Mouse (Mus musculus) fat pad, adult 2 months (tissue): Measurements from ENCODE around the gene Hsf4.

Experiments used
- DNase-seq: peaks from one replicate; pipeline ENCODE4 v3.0.0-alpha.2; 2011; ENCODE audit warnings: low read depth, low spot score; ENCODE audit errors: extremely low read depth

The Hsf4 gene

DNA sequence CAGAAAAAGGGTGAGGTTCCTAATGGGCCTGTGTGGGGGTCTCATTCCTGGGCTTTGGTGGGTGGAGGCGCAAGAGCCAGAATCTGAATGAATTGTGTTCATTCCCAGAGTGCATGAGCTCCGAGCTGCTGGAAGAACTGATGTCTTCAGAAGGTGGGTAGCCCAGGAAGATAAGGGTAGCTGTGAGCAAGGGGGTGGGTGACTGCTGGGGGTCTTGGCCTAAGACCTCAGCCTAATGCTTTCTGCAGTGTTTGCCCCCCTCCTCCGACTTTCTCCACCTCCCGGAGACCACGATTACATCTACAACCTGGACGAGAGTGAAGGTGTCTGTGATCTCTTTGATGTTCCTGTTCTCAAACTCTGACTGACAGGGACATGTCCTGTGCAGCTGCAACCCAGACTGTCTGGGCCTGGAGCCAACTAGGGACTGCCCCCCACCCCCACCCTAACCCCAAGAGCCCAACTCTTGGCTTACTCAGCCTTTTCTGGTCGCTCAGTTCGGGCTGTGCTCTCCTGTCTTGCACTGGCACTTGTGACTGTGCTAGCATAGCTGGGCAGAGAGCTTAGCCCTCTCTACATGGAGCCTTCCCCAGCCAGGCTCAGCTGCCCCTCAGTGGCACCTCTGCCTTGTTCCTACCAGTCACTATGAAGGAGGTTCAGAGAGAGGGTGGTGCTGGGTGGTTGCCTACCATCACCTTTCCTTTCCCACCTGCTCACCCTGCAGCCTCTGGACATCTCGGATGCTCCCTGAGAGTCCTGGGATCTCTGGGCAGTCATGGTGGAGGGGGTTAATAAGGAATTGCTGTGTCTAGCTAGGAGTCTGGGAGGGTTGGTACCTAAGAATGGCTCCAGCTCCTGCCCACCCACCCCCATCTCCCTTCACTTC is 35.0 kb downstream of the Hsf4 start:
- DNase-seq = no peak

DNA sequence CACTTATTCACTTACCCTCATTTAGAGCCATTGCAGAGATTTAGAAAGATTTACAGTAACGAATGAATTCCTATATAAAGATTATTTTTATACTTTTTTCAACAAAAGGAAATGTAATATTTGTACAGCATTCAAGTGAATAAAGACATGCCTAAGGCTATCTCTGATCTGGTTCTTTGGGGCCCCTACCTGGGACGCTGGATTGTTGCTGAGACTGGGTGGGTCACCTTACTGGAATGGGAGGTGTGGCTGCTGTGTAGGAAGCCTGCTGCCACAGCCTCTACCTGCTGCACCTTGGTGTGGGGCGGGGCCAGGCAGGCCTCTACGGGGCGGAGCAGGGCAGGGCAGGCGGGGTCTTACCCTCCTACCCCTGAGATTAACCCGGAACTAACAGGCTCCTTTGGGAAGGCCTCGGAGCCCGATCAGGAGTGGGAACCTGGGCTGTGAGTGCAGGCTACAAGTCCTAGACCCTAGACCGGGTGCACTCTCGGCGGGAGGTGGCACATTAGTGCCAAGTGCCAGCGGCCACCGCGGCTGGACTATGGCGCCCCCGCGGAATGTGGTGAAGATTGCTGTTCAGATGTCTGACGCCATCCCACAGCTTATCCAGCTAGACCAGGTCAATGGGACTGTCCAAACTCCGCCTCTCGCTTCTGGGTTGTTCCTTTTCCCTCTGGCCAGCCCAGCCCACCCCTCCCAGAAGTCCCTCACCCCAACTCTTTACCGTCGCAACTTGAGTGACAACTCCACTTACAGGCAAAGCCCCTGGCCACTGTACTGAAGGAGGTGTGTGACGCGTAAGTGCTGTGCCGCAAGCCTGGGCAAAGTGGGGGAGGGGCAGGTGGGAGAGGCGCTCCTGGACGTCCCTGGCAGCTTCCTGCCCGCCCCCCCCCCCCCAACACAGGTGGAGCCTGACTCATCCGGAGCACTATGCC is 35.9 kb downstream of the Hsf4 start, which contains the start of gene Elmo3:
TSS of gene Elmo3 (plus strand) at position 391 of the 935 bp plus-strand sequence.
- no peak for DNase-seq

DNA sequence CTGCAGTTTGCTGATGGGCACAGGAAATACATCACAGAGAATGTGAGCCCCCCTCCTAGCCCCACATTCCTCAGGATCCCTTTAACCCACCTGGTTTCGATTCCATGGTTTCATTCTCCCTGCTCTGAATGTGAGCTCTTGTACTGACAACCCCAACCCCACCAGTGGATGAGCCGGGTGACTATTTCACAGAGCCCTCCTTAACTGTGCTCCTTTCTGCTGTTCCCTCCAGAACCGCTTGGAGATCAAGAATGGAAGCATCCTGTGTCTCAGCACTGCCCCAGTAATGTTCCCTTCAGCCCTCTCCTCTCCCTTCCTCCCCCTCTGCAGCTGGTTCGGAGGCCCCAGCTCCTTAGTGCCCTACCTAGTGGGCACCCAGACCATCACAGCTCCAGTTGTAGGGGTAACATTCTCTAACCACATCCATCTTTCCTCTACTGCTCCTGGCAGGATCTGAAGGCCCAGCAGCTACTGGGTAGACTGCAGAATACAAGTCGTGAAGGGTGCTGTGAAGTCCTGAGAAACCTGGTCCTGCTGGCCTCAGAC is 36.6 kb downstream of the Hsf4 start:
- no peak for DNase-seq

DNA sequence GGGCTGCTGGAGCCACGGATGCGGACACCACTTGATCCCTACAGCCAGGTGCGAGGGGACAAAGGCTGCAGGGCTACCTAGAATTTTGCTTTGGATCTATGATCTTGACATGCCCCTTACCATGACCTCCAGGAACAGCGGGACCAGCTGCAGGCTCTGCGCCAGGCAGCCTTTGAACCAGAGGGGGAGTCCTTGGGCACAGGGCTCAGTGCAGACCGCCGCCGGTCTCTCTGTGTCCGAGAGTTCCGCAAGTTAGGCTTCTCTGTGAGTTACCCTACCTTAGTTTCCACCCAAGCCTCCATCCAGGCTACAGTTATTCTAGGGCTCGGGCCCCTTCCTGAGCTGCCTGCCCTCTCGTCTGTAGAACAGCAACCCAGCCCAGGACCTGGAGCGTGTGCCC is 38.1 kb downstream of the Hsf4 start:
- no peak for DNase-seq

DNA sequence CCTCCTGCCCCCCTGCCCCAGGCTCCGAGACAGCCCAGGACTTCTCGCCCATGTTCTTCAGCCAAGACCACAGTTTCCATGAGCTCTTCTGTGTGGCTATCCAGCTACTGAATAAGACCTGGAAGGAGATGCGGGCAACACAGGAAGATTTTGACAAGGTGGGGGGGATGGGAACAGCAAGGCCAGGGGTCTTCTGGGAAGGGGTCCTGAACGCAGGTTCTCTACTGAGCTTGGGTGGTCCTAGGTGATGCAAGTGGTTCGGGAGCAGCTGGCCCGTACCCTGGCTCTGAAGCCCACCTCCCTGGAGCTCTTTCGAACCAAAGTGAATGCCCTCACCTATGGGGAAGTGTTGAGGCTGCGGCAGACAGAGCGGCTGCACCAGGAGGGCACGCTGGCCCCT is 38.8 kb downstream of the Hsf4 start:
- no peak for DNase-seq

DNA sequence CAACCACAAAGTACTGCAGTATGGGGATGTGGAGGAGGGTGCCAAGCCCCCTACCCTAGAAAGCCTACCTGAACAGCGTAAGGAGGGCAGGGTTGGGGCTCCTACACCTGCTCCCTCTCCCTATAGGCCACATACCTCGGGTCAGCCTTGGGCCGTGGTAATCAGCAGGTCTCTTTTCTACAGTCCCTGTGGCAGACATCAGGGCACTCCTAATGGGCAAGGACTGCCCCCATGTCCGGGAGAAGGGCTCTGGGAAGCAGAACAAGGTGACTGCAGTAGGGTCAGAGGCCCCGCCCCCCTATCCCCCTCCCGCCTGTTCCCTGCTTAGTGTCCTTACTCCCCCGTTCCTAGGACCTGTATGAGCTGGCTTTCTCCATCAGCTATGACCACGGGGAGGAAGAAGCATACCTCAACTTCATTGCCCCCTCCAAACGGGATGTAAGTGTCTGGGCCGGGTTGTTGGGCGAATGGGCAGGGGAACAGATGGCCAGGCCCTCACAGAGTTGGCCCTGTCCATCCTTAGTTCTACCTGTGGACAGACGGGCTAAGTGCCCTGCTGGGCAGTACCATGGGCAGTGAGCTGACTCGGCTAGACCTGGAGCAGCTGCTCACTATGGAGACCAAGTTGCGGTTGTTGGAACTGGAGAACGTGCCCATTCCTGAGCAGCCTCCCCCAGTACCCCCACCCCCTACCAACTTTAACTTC is 39.7 kb downstream of the Hsf4 start:
- DNase-seq = no peak

DNA sequence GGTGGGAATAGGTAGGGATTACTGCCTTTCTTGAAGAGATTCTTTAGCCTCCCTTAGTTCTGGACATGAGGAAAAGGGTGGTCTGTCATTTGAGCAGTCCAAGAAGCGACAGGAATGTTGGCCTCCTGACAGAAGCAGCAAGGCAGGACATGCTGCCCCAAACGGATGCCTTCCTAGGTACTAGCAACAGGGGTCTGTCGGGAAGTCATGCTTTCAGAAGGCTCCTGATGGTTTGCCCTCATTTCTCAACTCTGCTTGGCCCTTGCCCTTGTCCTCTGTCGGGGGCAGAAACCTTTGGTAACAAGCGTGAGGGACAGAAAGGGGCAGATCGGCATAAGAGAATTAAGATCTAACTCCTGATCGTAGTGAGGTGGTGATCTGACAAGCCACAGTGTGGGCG is 40.5 kb downstream of the Hsf4 start:
- no peak for DNase-seq

DNA sequence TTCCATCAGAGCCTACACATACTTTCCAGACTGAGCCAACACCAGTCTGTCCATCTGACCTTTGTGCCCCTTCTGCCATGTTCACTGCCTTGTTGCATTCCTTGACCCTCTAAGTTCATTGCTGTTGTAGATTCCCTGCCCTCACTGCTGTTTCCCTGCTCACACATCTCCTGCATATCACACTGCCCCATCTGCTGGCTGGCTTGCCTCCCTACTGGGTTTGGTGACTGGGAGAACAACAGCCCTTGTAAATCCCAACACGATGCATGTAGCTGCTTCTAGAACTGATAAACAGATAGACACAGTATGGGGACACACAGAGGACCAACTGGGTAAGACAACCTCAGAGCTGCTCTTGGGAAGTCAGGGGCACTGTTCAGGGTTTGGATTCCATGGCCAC is 42.1 kb downstream of the Hsf4 start:
- no peak for DNase-seq

DNA sequence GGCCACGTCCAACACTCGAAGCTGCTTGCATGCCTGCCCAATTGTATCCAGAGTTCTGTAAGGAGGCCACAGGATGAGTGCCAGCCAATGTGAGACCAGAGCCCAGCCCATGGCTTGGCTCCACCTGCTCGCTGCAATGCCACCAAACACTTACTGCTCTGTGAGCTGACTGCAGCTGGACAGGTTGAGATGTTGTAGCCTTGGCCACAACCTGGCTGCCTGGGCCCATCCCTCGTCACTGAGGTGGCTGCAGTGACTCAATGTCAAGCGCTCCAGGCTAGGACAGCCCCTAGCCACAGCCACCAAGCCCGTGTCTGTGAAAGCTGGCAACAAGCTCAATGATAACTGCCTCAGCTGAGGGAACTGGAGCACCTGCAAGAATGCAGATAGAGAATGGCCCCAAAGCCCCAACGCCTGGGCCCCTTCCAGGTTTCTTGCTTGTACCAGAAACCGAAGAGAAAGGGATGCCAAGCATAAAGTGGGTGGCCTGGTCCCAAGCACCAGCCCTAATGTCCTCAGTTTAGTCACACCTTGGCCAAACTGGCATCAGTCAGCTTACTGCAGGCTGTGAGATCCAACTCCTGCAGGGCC is 43.4 kb downstream of the Hsf4 start:
- no peak for DNase-seq

DNA sequence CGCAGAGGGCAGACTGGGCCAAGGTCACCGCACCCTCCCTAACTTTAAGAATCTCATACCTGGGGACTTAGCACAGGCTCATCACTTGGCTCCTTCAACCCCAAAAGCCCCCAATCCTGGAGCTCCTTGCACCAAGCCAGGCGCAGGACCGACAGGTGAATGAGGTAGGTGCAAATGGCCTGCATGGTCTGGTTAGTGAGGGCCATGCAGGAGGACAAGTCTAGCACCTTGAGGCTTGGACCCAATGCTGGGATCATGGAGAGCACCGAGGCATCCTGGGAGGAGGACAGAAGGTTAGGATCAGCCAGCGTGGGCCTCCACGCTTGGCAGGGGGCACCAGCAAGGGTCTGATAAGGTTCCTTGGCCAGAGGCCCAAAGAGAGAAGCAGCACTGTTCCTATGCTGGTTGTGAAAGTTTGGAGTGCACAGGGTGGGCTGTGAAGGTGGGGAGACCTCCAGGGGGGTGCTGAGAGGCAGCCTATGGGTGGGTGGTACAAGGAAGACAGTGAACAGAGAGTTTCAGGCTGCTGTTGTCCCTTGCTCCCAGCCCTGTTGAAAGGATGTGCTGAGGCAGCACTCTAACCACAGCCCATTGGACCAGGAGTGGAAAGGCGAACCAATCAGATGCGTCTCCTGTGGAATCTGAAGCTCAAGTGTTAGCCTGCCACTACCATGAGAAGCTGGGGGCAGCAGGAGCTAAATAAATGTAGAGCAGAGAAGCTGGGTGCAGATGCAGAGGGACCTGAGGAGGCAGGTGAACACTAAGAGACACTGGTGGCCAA is 44.2 kb downstream of the Hsf4 start:
- no peak for DNase-seq

DNA sequence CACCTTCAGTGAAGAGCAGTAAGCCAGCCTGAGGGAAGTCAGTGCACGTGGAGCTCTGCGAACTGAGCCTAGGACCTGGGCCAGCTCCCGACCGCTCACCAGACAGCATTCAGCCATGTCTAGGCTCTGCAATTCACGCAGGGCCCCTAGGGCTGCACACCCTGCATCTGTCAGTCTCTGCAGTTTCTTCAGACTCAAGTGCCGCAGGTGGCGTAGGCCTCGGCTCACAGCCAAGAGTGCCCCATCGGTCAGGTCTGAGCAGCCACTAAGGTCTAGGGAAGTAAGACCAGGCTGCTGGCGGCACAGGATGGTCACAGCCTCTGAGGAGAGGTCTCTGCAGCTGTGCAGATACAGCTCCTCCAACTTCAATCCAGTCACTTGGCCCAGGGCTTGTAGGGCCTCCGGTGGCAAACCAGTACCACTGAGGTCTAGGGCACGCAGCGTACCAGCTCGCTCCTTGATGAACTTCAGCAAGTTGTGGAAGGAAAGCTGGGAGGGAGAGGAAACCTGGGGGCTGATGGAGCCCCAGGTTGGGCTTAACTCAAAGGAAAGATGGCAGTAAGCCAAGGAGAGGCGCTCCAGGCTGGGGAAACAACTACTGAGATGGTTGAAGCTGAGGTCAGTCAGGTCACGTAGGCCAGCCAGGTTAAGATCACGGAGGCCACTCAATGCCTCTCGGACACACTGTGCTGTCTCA is 45.6 kb downstream of the Hsf4 start:
- no peak for DNase-seq

DNA sequence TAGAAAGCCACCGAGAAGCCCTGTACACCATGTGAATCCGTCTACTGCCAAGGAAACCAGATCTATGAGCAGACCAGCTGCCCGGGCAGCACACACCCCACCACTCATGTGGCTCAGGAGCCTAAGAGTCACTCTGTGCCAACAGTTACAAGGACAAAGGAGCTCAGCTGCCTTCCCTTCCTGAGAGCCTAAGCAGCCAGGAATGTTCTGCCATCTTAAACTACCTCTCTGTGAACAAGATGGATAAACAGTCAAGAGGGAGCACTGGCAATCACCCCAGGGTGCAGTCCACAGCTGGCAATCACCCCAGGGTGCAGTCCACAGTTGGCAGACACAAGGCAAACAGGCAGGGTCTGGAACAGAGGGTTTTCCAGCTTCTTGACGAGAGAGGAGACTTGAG is 48.3 kb downstream of the Hsf4 start:
- DNase-seq = no peak

DNA sequence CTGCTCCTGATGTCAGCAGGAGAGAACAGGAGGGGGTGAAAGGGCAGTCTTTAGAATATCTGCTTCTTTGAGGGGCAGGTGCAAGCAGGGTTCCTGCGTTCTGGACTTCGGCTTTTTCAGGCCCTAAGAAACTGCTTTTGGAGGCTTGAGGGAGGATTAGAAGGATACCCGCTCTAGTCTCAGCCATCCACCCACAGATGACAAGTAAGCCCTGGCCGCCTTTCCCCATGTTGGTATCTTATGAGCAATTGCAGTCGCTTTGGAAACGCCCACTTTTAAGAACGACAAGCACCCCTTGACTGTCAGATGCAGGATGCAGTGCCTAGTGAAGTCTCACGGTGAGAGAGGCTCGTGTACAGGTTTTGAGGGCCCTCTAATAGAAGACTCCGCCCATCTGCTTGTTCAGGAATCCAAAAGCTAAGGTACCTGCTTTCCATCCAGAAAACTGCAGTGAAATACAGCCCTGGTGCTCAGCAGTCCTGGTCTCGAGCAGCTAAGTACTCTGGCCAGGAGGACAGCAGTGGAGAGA is 49.1 kb downstream of the Hsf4 start:
- DNase-seq = no peak

DNA sequence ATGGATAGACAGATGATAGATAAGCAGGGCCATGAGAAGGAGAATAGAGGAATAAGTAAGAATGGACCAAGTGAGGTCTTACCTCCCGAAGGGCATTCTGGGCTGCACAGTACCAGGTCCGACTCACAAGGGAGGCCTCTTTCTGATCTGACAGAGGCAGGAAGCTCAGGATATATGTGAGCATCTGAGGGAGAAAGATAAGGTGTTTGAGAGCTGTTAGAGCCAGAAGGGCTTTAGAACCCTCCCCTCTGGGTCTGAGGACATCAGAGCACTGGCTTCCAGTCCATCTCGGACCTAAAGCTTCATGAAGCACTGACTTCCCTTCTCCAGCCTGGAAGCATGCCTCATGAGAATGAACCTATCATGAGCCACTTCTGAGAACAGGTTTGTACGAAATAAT is 53.6 kb downstream of the Hsf4 start:
- DNase-seq = no peak
